Mouse (Mus musculus): Measurements from ENCODE around the gene Sec16a.

DNA sequence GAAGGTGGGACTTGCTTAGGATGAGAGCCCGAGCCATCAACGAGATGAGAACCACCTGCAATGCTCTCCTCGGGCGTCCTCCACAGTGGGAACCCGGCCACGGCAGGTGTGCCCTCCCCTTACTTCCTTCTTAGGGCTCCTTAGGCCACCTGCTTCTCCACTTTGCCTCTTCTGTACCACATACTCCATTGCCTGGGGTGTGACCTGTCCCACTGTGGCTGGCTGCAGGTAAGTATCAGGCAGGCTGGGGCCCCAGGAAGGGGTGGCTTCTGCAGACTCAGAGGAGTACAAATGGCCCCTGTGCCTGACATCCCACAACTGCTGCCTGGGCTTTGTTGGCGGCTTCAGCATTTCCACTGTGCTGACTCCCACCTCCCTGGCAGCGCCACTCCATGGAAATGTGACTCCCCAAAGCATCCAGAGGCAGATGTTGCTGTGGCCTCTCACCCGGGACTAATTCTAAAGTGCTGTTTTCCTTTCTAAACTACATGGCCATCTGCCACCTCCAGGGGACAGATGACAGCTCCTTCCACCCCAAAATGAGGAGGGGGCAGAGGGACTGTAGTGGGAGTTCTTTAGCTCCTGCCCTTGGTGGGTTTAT lies 43.6 kb upstream of the Sec16a start:
- TF ChIP-seq CTCF (IDR thresholded peaks at IDR 0.05; ENCODE audit: insufficient read depth, low read depth, low read length): no peak
- no peak for TF ChIP-seq POLR2A (IDR thresholded peaks at IDR 0.05; ENCODE audit: insufficient read depth, low read depth, low read length)
